Mouse (Mus musculus) NIH3T3 (cell line): ENCODE measurements around the gene Babam2.
"Not testable (repeated sequence)": the region's sequence is repeated elsewhere in the genome, so short reads cannot be mapped to it uniquely, and the experiment has no call there.

Experiments
- DNase-seq: peaks from one replicate; pipeline ENCODE4 v3.0.0-alpha.2; 2012; ENCODE audit warnings: low read depth

Gene Babam2

DNA sequence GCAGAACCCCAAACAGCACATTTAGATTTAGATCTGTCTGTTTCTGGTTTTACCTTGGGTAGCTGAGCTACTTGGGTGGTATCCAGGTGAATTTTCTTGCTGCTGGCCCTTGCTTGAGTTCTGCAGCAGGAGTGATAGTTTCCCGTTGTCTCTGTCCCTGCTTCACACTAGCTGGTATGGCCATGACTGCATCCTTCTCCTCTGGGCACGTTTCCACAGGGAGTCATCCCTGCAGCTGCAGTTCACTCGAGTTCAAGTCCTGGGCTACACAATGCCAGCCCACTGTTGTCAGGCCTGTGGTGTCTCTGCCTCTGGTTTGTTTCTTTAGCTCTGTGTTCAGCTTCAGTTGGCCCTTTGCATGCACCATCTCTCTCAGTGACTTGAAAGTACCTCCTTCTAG lies 239.0 kb downstream of the Babam2 start:
- DNase-seq, result peak; percentile 43

DNA sequence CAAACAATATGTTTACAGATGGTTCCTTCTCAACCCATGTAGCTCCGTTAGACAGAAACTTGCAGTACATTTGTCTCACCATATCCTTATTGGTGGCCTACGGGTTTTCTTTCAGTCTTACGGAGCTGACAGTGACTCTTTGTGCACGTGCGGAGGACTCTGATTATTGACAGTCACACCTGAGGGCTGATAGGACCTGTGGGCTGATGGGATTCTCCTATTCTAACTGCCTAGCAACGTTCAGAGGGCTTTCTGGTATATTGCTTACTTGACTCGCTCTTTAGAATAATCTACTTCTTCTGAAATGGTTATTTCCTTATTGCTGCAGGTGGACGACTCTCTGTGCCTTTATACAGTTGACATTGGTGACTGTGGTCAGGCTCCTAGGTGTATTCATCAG lies 243.4 kb downstream of the Babam2 start:
- DNase-seq, result no peak

DNA sequence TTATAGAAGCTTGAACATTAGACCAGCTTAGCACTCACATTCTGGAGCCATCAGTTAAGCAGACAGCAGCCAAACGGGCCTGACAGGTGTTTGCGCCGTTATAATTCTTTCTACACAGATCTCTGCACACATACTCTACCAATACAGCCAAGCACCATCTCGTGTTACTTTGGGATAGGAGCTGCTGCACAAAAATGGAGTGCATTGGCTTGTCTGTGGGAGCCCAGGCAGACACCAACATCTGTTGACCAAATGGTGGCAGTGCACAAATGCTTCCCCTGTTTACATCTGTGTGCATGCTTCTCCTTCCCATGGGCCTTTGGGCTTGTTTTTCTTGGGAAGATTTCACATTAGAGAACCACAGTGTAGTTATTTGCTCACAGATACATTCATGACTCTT lies 249.7 kb downstream of the Babam2 start:
- DNase-seq, result peak; percentile 85

DNA sequence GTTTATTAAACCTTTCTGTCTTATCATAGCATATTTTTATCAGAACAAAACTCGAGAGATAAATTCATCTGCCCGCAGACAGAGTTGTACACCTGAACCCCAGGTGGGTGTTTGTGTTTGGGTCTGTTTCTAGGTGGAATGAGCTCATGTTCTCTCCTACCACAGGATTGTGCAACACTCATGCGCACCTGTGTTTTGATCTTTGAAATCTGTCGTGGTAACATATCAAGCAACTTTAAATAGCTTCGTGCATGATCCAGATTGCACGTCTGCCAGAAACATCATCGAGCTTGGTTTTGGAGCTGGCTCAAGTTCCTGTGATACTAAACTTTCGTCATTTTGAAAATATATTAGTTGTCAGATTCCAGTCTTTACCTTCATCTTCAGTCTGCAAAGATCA lies 251.9 kb downstream of the Babam2 start:
- no peak for DNase-seq

- no peak for DNase-seq
Observed at GRCm38 (mm10) chr5:31950532-31950931, 253.0 kb downstream of the Babam2 start.

- DNase-seq, result no peak
Observed at GRCm38 (mm10) chr5:31955184-31955583, 257.7 kb downstream of the Babam2 start.

DNA sequence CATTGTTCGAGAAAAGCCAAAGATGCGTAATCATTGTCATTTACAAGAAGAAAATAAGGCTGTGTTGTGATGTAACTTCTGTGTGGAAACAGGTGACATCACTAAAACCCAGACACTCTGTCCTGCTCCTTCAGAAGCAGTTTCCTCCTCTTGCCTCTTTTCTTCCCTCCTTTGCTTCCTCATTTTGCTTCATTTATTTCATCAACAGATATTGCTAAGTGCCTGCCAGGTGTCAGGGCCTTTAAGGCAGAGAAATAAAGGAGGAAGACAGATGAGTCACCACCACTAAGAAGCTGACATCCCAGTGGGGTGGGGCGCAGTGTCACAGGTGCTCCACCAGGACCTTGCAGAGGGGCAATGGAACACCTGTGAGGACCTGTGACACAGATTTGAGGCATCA lies 258.9 kb downstream of the Babam2 start:
- DNase-seq, result no peak

DNA sequence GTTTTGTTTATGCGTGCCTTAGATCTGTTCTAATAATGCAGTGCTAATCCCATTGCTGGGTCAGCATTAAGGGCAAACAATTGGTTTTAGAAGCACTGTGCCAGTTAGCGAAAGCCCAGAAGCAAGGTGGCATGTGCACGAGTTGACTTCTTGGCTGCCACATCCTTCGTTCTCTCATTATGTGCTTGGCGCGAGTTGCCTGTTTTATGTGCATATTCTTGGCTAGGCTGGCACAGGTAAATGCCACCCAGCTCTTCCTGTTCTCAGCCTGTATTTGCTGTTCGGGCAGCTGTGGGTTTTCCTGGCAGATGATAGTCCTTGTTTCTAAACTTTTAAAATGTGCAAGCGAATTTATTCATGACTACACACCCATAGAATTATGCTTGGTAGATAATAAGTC lies 262.4 kb downstream of the Babam2 start:
- DNase-seq, result no peak

DNA sequence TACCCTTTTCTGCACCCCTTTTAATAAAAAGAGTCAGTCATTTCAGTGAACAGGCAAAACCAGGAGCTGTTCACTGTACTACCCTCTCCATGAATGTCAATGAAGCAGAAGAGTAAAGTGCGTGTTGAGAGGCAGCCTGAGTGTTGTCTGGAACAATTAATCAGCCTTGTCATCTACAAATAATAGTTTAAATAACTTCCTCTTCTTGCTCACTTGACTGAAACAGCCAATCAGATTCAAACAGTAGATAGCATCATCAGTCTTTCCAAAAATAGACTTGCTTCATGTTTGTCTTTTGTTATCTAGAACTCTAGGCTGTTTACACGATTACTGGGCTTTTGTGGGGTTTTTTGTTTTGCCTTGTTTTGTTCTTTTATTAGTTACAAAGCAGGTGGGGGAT lies 263.9 kb downstream of the Babam2 start:
- DNase-seq, result no peak

- no peak for DNase-seq
Observed at GRCm38 (mm10) chr5:31962346-31962745, 264.9 kb downstream of the Babam2 start.

DNA sequence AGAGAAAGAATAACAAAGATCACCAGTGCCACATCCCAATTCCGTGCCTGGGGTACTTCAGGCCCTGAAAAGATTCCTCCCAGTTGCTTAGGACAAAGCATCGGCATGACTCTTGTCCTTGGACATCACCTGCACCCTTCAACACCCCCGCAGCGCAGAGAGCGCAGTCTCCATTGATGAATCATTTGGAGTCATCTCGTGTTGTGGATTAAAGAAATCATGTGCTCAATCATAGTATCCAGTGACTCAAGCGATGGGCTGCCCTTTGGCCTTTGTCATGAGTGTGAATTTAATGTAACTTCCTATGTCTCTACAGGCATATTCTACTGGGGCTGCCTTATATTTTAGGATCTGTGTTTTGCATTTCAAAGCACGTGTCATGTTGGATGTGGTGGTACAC lies 265.9 kb downstream of the Babam2 start:
- DNase-seq, result peak; percentile 29

DNA sequence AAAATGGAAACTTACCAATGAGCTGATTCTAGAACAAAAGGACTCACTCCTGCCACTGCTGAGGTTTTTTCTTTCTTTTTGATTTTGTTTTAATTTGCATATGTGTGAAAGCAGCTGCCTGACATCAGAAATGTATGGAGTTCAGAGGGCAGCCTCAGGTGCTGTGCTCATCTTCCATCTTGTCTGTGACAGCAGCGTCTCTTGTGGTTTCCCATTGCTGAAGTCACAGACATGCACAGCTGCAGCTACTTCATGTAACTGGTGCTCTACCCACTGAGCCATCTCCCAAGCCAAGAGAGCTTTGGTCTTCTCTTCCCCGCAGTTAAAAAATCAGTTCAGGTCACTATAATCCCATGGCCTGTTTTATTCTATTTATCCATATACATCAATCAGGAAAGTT lies 266.4 kb downstream of the Babam2 start:
- DNase-seq, result no peak

GRCm38 (mm10) chr5:31966741-31967140 lies 269.3 kb downstream of the Babam2 start:
- DNase-seq, result no peak

DNA sequence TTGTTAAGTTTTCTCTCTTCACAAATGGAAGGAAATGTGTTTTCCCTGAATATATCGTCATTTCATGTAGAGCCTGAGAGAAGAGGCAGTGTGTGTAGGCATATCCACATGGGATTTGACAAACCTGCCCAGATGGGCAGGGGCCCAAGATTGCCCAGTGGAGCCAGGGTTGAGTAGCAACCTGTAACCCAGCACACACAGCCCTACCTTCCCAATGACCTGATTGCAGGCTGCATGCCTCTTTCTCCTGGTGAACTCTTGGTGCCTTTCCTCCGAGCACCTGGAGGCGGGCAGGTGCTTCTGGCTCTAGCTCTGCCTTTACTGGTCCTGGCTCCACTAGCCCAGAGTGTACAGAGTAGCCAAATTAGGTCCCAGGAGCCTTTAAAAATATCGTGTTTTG lies 270.0 kb downstream of the Babam2 start:
- no peak for DNase-seq

- peak; percentile 48 for DNase-seq
Observed at GRCm38 (mm10) chr5:31968046-31968506, 270.6 kb downstream of the Babam2 start.

- not testable (repeated sequence) for DNase-seq
Observed at GRCm38 (mm10) chr5:31972416-31972815, 274.9 kb downstream of the Babam2 start.

- no peak for DNase-seq
Observed at GRCm38 (mm10) chr5:31974614-31975168, 277.2 kb downstream of the Babam2 start.

DNA sequence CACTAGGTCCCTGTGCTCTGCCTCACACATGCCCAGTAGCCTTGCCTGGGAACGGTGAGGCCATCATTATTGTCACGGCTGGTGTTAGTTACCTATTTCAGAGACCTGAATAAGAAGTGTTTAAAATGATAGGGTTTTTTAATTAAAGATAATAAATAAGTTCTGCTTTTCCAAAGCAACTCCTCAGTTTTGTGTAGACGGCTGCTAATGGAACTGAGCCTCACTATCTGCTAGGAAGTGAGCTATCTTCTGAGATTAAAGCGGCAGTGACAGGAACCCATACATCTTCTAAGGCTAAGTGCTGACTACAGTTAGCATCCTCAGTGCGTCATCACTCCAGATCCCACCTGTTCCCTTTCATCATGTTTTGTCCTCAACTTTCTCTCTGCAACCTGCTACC lies 284.6 kb downstream of the Babam2 start:
- no peak for DNase-seq

DNA sequence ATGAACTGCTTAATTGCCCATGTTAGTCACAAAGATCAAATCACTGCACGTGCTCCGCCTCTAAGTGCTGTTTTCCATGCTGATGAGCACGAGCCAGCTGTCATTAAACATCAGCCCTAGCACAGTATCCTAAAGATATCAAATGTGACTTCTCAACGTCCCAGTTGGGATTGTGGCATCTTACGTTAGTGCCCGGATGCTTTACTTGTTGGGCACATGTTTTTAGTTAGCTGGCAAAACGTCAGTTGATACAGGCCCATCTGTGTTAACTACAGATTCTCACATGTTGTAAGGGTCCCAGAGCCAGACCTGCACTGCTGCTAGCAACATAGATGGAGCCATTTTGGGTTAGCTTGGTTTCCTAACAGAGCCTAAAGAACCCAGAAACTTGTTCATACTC lies 285.7 kb downstream of the Babam2 start:
- peak; percentile 18 for DNase-seq

DNA sequence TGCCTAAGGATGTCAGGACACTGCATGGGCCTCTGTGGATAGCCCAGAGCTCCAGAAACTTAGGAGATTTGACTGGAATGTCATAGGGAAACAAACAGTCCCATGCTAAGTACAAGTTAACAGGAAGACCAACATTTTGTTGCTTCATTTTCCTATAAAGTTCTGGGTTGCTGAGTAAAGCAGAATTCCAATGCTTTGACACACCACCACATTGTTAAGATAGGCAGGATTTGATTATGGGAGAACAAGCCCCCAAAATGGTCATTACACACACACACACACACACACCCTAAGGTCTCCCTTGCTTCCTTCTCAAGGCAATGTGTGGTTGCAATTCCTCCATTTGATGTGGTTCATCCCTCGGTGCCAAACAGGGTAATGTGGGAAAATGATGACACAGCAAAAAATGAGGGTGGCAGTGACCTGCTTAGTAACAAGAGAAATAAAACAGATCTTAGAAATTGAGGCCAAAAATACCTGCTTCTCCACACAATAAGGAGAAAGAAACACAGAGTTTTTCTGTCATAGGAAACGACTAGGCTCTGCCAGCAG lies 286.4 kb downstream of the Babam2 start:
- DNase-seq, result peak; percentile 77

GRCm38 (mm10) chr5:31984369-31984961 lies 287.0 kb downstream of the Babam2 start:
- DNase-seq, result peak; percentile 80

GRCm38 (mm10) chr5:31985021-31985420 lies 287.5 kb downstream of the Babam2 start:
- peak; percentile 57 for DNase-seq

- no peak for DNase-seq
Observed at GRCm38 (mm10) chr5:31987541-31988307, 290.2 kb downstream of the Babam2 start.
